Mouse (Mus musculus) CD4-positive, CD25-positive, alpha-beta regulatory T cell, adult 9 weeks (primary cell): ENCODE data around the gene Wbp2nl. TPM values are rescaled to one million over a fixed set of nuclear protein-coding genes. Genes with fewer than 3 reads are reported as not detected.

Experiments
- polyA plus RNA-seq: library from polyadenylated mRNA; unstranded; fragments of 100-300 nt; shearing (Covaris generic); gene quantifications from one replicate; pipeline ENCODE4 v1.2.1, GENCODE M21; 2017

Wbp2nl gene
- polyA plus RNA-seq: not detected

DNA sequence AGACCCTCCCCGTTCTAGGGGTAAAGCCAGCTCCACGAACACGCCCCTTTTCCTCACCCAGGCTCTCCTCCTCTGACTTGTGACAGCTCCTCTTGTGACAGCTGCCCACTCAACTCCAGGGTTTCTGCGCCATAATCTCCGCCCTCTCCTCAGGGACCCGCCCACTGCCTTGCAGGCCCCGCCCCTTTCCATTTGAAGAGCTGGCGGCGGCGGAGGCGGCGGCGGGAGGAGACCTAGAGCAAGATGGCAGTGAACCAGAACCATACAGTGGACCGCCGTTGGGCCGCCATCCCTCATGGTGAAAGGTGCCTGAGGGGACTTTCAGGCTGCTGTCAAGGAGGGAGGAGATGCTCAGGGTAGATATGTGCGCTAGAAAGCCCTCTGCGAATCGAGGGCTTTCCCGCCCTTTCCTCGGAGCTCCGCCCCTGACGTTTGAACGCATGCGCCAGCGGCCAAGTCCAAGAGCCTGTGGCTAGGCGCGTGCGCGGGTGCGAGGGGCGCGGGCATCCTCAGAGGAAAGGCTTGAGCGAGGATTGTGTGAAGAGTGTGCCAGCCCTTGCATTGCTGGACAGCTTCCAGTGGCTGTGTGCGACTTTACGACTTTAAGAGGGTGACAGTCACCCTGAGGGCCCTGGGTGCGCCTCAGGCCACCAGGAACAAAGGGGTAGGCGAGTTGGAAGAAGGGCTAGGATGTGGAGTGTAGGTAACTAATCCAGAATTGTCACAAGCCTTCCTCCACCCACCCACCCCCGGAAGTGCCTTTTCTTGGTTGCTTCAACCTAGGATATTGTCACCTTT is at the start of gene Wbp2nl:
TSS of gene Wbp2nl (plus strand) at position 191 of the 798 bp plus-strand sequence.

DNA sequence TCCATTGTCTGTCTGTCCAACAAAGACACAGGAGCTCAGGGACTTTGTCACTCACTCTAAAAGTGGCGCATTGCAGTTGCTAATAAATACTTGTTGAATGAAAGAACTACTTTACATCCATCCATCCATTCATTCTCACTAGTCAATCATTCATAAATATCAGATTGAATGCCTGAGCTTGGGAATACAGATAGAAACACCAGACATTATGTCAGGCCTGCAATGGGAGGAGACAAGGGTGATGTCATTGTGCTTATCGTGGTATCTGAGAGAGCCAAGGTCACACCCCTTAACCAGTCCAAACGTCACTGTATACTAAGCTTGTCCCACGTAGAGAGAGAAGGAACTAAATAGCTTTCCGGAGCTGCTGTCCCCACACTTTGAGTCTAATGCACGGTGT is 46.7 kb upstream of the Wbp2nl start, which contains the start of gene 1500009C09Rik:
TSS of gene 1500009C09Rik (plus strand) at position 301 of the 400 bp plus-strand sequence.

DNA sequence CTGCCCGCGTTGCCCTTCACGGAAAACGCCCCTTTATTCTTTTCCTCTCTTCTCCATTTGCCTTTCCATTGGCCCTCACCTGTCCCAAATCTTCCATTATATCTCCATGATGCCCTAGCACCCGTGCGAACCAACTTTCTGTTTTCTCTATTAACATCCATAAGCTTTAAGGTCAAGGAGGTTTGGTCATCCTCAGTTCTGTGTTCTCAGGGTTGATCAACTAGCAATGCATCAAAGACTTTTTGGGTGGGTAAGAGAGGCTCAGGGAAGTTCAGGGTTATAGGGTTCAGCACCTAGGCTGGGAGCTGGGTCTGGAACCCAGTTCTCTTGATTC is 24.2 kb upstream of the Wbp2nl start, which contains the start of gene Sept3:
TSS of gene Sept3 (plus strand) at position 301 of the 334 bp plus-strand sequence.

DNA sequence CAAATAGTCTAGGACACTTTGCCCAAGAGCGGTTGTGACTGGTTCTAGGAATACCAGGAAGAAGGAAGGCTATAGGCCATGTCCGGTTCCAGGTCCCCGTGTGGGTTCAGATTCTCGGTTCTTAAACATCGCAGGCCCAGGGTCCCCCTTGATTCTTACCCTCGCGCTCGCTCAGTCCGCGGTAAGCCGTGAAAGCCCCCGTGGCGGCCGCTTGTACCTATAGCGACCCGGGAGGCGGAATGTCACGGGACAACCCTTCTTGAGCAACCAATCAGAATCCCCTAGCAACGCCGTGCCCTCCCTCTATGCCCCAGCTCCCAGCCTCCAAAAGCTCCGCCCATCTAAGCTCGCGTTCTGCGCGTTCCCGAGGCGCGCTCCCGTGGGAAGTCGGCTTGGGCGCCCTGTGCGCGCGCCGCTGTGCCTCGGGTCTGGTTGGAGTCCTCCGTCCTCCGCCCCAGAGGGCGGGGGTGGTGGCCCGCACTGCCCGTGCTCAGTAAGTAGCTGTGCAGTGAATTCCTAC is 39.9 kb downstream of the Wbp2nl start, which contains the start of the genes Naga, Pheta2 and Smdt1:
TSS of gene Naga (minus strand) at position 333 of the 520 bp plus-strand sequence.
TSS of gene Pheta2 (plus strand) at position 350 of the 520 bp plus-strand sequence.
TSS of gene Smdt1 (plus strand) at position 367 of the 520 bp plus-strand sequence.

DNA sequence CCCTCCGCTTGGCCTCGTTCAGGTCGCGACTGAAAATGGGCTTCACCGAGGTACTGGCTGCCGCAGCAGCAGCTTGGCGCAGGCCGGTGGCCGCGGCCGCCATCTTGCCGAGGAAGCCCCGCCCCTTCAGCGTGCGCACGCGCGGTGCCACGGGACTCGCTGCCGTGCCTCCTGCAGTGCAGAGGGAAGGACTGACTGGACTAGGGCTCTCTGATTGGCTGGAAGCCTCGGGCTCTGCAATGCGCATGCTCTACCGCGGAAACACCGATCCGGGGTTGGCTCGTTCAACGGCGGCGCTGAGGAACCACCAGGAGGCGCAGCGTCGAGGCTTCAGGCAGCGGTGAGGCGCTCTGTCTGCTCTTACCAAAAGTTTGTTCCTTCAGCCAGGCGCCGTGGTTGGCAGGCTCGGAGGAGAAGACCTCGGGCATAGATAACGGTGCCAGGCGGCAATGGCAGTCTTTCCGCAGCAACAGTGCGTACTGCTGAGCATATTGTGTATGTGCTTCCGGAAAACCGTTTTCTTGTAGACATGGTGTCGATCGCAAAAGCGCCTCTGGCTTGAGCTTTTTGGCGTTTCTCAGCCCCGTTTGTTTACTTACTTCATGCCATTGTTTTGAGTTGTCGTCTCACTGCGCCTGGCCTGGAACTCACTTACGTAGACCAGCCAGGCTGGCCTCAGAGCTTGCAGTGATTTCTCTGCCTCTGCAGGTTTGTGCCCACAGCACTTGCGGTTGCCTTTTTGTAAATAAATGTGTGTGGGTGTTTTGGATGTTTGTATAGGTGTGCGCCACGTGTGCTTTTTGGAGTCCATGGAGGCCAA is 55.6 kb downstream of the Wbp2nl start, which contains the start of gene Ndufa6:
TSS of gene Ndufa6 (minus strand) at position 197 of the 820 bp plus-strand sequence.

Other genes starting within 250 kb of the Wbp2nl start
- gene 4930407I10Rik, start 239.8 kb upstream of the Wbp2nl start, polyA plus RNA-seq: not detected
- 0.11 TPM for gene Mei1, start 229.0 kb upstream of the Wbp2nl start, polyA plus RNA-seq
- gene Ccdc134, start 171.0 kb upstream of the Wbp2nl start, polyA plus RNA-seq: 32.0 TPM
- gene Srebf2, start 151.8 kb upstream of the Wbp2nl start, polyA plus RNA-seq: 187 TPM
- gene Shisa8, start 86.1 kb upstream of the Wbp2nl start, polyA plus RNA-seq: not detected
- 2.0 TPM for gene Tnfrsf13c, start 74.6 kb upstream of the Wbp2nl start, polyA plus RNA-seq
- gene Cenpm, start 54.2 kb upstream of the Wbp2nl start, polyA plus RNA-seq: 7.9 TPM
- not detected for gene 1500009C09Rik, start 46.6 kb upstream of the Wbp2nl start, polyA plus RNA-seq
- gene Sept3, start 24.1 kb upstream of the Wbp2nl start, polyA plus RNA-seq: not detected
- 68.6 TPM for gene Naga, start 40.0 kb downstream of the Wbp2nl start, polyA plus RNA-seq
- 5.3 TPM for gene Pheta2, start 40.0 kb downstream of the Wbp2nl start, polyA plus RNA-seq
- 241 TPM for gene Smdt1, start 40.0 kb downstream of the Wbp2nl start, polyA plus RNA-seq
- gene Ndufa6, start 55.4 kb downstream of the Wbp2nl start, polyA plus RNA-seq: 364 TPM
- 10.7 TPM for gene Cyp2d22, start 81.3 kb downstream of the Wbp2nl start, polyA plus RNA-seq
- gene Cyp2d11, start 95.1 kb downstream of the Wbp2nl start, polyA plus RNA-seq: not detected
- gene Cyp2d10, start 108.2 kb downstream of the Wbp2nl start, polyA plus RNA-seq: not detected
- gene Cyp2d9, start 134.5 kb downstream of the Wbp2nl start, polyA plus RNA-seq: not detected